Mouse (Mus musculus) bone marrow macrophage, adult 2 months (primary cell): ENCODE measurements around the gene Tmed10. TPM values are rescaled to one million over a fixed set of nuclear protein-coding genes. Genes with fewer than 3 reads are reported as not detected.

ENCODE experiments used
- H3K27ac ChIP-seq: 2 replicates; pipeline ENCODE4 v1.5.1; 2012; ENCODE audit warnings: low read depth, low read length; ENCODE audit not compliant: insufficient read depth
- H3K4me1 ChIP-seq: 2 replicates; pipeline ENCODE4 v1.6.1; 2012; ENCODE audit warnings: low read length; ENCODE audit not compliant: control insufficient read depth, insufficient read depth
- H3K4me3 ChIP-seq: 2 replicates; pipeline ENCODE4 v1.5.1; 2012; ENCODE audit warnings: mild to moderate bottlenecking, low read length, moderate library complexity; ENCODE audit not compliant: insufficient read depth
- CTCF ChIP-seq: IDR thresholded peaks from 2 replicates; pipeline ENCODE4 v1.5.1; 2012; ENCODE audit warnings: low read depth, mild to moderate bottlenecking, low read length, moderate library complexity
- POLR2A ChIP-seq: IDR thresholded peaks from 2 replicates; pipeline ENCODE4 v1.6.1; 2012; ENCODE audit warnings: mild to moderate bottlenecking, low read depth, low read length, borderline replicate concordance
- polyA plus RNA-seq: library from polyadenylated mRNA; stranded (reverse); fragments of >200 nt; gene quantifications from 2 replicates; pipeline ENCODE4 v1.2.4, GENCODE M21; 2012; ENCODE audit not compliant: missing spikeins, insufficient read depth, insufficient read length

The Tmed10 gene
- polyA plus RNA-seq, 1 experiment: 291 TPM

GRCm38 (mm10) chr12:85338815-85339214, 35.8 kb downstream of the Tmed10 start:
- peak overlapping the region; percentile 91 for H3K4me3 ChIP-seq
- H3K4me1 ChIP-seq: peaks cover 27% of the 10 kb centered on the region
- peak overlapping the region; percentile 93 for H3K27ac ChIP-seq
- TF ChIP-seq CTCF: no peak
- no peak for TF ChIP-seq POLR2A

GRCm38 (mm10) chr12:85337567-85338311, 36.9 kb downstream of the Tmed10 start:
- TF ChIP-seq POLR2A (no peak), CTCF (no peak)
- Histone ChIP-seq H3K27ac (peak overlapping the region; percentile 93; the same call in 1 of the 2 replicates), H3K4me1 (peaks cover 22% of the 10 kb centered on the region), H3K4me3 (peak overlapping the region; percentile 91)

GRCm38 (mm10) chr12:85330153-85330552, 44.5 kb downstream of the Tmed10 start:
- TF ChIP-seq CTCF (no peak), POLR2A (no peak)
- Histone ChIP-seq H3K4me3 (no peak overlapping the region), H3K27ac (no peak overlapping the region), H3K4me1 (peaks cover 4% of the 10 kb centered on the region; the same call in 1 of the 2 replicates)

GRCm38 (mm10) chr12:85308651-85309050, 66.0 kb downstream of the Tmed10 start:
- Histone ChIP-seq H3K4me3 (no peak overlapping the region), H3K4me1 (peaks cover 9% of the 10 kb centered on the region), H3K27ac (no peak overlapping the region)
- TF ChIP-seq CTCF (no peak), POLR2A (no peak)

- H3K4me3 ChIP-seq: peak overlapping the region; percentile 26
- TF ChIP-seq POLR2A: no peak
- peak; percentile 94 for TF ChIP-seq CTCF
- peak overlapping the region; percentile 46 for H3K27ac ChIP-seq
- peaks cover 9% of the 10 kb centered on the region for H3K4me1 ChIP-seq
Measured at GRCm38 (mm10) chr12:85305247-85305892, 69.3 kb downstream of the Tmed10 start.

GRCm38 (mm10) chr12:85304725-85305124, 69.9 kb downstream of the Tmed10 start:
- Histone ChIP-seq H3K4me3 (no peak overlapping the region), H3K4me1 (peaks cover 9% of the 10 kb centered on the region), H3K27ac (peak overlapping the region; percentile 46)
- TF ChIP-seq CTCF: no peak
- no peak for TF ChIP-seq POLR2A

- Histone ChIP-seq H3K4me3 (no peak overlapping the region), H3K4me1 (peaks cover 9% of the 10 kb centered on the region), H3K27ac (no peak overlapping the region)
- TF ChIP-seq CTCF (no peak), POLR2A (no peak)
Measured at GRCm38 (mm10) chr12:85303256-85303655, 71.4 kb downstream of the Tmed10 start.

GRCm38 (mm10) chr12:85298835-85299180, 75.8 kb downstream of the Tmed10 start:
- no peak overlapping the region for H3K27ac ChIP-seq
- no peak overlapping the region for H3K4me3 ChIP-seq
- TF ChIP-seq POLR2A (no peak), CTCF (no peak)
- H3K4me1 ChIP-seq: no peaks in the 10 kb centered on the region

- Histone ChIP-seq H3K4me3 (no peak overlapping the region), H3K4me1 (no peaks in the 10 kb centered on the region), H3K27ac (no peak overlapping the region)
- TF ChIP-seq CTCF (no peak), POLR2A (no peak)
Measured at GRCm38 (mm10) chr12:85298127-85298834, 76.4 kb downstream of the Tmed10 start.

GRCm38 (mm10) chr12:85297345-85297997, 77.2 kb downstream of the Tmed10 start:
- Histone ChIP-seq H3K4me3 (no peak overlapping the region), H3K4me1 (no peaks in the 10 kb centered on the region), H3K27ac (no peak overlapping the region)
- TF ChIP-seq POLR2A: no peak
- TF ChIP-seq CTCF: no peak
